Mouse (Mus musculus) inflammation-experienced regulatory T-cells (primary cell): ENCODE results near the gene Mob1a. TPM values are rescaled to one million over a fixed set of nuclear protein-coding genes. Genes with fewer than 3 reads are reported as not detected.

ENCODE experiments used
- polyA plus RNA-seq, 2 experiments: library from polyadenylated mRNA; unstranded; fragments of 100-300 nt; shearing (Covaris generic); gene quantifications; one replicate each; pipeline ENCODE4 v1.2.1; 2017

Mob1a gene
- polyA plus RNA-seq: 100 to 1,000 TPM; 157 to 178 TPM

GRCm38 (mm10) chr6:83325525-83326393, at the start of gene Mob1a, which contains the start of gene Mthfd2:
Gene Mob1a (plus strand): TSS chr6:83326016.
Gene Mthfd2 (minus strand): TSS chr6:83325908.

GRCm38 (mm10) chr6:83348873-83349272, 23.1 kb downstream of the Mob1a start, which contains the start of gene Bola3:
Gene Bola3 (plus strand): TSS chr6:83349147.

Other genes with a start within 250 kb of the Mob1a start
- gene Pcgf1, start 248.1 kb upstream of the Mob1a start, polyA plus RNA-seq: 10 to 100 TPM; 43.3 to 49.9 TPM
- under 1 TPM in 1 of 2 experiments, not detected in 1; 0.71 TPM for gene Lbx2, start 239.6 kb upstream of the Mob1a start, polyA plus RNA-seq
- gene Ccdc142, start 224.4 kb upstream of the Mob1a start, polyA plus RNA-seq: 10 to 100 TPM in 1 of 2 experiments, 1 to 10 TPM in 1; 6.6 to 25.0 TPM
- gene Gm42688, start 224.4 kb upstream of the Mob1a start, polyA plus RNA-seq: 10 to 100 TPM; 12.7 to 25.2 TPM
- gene Mrpl53, start 217.0 kb upstream of the Mob1a start, polyA plus RNA-seq: 10 to 100 TPM; 52.5 to 67.4 TPM
- 100 to 1,000 TPM; 137 to 144 TPM for gene Mogs, start 210.5 kb upstream of the Mob1a start, polyA plus RNA-seq
- 10 to 100 TPM; 70.7 to 97.0 TPM for gene Wbp1, start 204.5 kb upstream of the Mob1a start, polyA plus RNA-seq
- 10 to 100 TPM; 44.9 to 52.2 TPM for gene Ino80b, start 200.6 kb upstream of the Mob1a start, polyA plus RNA-seq
- gene Rtkn, start 190.6 kb upstream of the Mob1a start, polyA plus RNA-seq: 1 to 10 TPM in 1 of 2 experiments, under 1 TPM in 1; 0.61 to 1.1 TPM
- gene Wdr54, start 169.6 kb upstream of the Mob1a start, polyA plus RNA-seq: under 1 TPM in 1 of 2 experiments, not detected in 1; 0.35 TPM
- gene 1700003E16Rik, start 169.6 kb upstream of the Mob1a start, polyA plus RNA-seq: not detected
- 100 to 1,000 TPM in 1 of 2 experiments, 10 to 100 TPM in 1; 65.2 to 105 TPM for gene Dctn1, start 160.1 kb upstream of the Mob1a start, polyA plus RNA-seq
- under 1 TPM; 0.48 to 0.61 TPM for gene Slc4a5, start 106.2 kb upstream of the Mob1a start, polyA plus RNA-seq
- gene Mthfd2, start 108 bp upstream of the Mob1a start, polyA plus RNA-seq: 10 to 100 TPM; 69.7 to 82.9 TPM
- 10 to 100 TPM; 82.3 to 99.4 TPM for gene Bola3, start 23.1 kb downstream of the Mob1a start, polyA plus RNA-seq
- gene Tet3, start 133.1 kb downstream of the Mob1a start, polyA plus RNA-seq: 10 to 100 TPM; 43.5 to 43.7 TPM
- 100 to 1,000 TPM; 123 to 137 TPM for gene Dguok, start 181.0 kb downstream of the Mob1a start, polyA plus RNA-seq
- gene Actg2, start 210.2 kb downstream of the Mob1a start, polyA plus RNA-seq: 10 to 100 TPM in 1 of 2 experiments, 1 to 10 TPM in 1; 3.6 to 26.5 TPM
- 10 to 100 TPM; 39.4 to 41.3 TPM for gene Stambp, start 246.7 kb downstream of the Mob1a start, polyA plus RNA-seq